Mouse (Mus musculus) bone marrow, adult 2 months (tissue): ENCODE data around the gene Sbno2.

Experiments used
- CTCF ChIP-seq: fragments of 200-500 bp; IDR thresholded peaks from 2 replicates; pipeline ENCODE4 v1.5.1; 2011; ENCODE audit warnings: low read length, control low read depth; ENCODE audit not compliant: control insufficient read depth, insufficient read depth
- POLR2A ChIP-seq: fragments of 200-500 bp; IDR thresholded peaks from 2 replicates; pipeline ENCODE4 v1.6.1; 2011; ENCODE audit warnings: low read depth, mild to moderate bottlenecking, control low read depth, low read length, borderline replicate concordance; ENCODE audit not compliant: control insufficient read depth

DNA sequence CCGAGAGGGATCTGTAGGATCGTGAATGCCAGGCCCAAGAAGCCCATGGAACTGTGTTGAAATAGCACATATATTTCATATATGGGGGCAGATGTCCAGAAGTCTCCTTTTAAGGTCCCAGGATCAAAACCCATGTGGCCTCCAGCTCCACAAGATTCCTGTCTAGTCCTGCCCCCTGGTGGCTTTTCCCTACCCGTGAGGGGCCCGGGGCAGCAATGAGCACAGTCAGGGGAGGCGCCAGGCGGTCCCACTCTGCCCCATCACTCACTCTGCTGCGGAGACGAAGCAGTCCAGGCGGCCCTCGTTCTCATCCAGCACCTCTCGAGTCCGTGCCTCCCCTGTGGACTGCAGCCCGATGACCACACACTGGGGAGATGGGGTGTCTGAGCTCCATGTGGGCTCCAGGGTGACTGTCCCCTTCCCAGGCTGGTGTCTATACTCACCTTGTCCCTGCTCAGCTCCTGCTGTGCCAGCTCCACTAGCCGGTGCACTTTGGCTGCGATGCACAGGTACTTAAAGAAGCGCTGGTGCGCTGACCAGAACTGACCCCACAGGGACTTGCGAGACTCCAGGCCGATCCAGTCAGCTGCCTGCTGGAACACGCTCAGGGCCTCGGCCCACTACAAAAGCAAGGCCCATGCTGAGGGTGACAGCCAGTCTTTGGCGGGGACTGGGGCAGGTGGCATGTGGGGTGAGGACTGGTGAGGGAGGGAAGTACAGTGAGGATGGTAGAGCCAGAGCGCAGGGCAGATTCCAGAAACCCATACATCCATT is 41.3 kb downstream of the Sbno2 start:
- TF ChIP-seq POLR2A (peak; percentile 26; the same call in 1 of the 2 replicates), CTCF (no peak)
